Mouse (Mus musculus): ENCODE results near the gene Ptges.

Ptges gene

GRCm38 (mm10) chr2:30901646-30902160 is 28.0 kb downstream of the Ptges start:
- no peak for DNase-seq (ENCODE audit: low spot score in 2 of 2)

- no peak for DNase-seq (ENCODE audit: low spot score in 2 of 2)
Measured at GRCm38 (mm10) chr2:30899397-30900069, 30.1 kb downstream of the Ptges start.

DNA sequence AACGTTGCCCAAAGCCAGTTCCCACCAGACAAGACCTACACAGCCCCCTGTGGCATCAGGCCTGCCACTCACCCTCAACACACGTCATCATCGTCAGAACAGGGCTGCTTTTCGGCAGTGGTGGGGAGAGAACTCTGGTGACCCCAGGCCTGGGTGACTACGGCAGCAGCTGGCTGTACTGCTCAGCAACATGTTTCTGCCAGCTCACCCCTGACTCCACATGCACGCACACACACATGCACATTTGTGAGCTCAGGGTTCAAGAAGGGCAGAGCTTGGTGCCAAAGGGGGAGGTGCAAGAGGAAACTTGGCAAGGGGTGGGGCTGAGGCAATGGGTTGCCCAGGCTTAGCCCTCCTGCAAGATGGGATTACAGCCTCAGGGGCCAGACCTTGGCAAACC is 32.4 kb downstream of the Ptges start:
- no peak for DNase-seq (ENCODE audit: low spot score in 2 of 2)

- DNase-seq (ENCODE audit: low spot score in 2 of 2) = no peak
Measured at GRCm38 (mm10) chr2:30893946-30894345, 35.7 kb downstream of the Ptges start.

DNA sequence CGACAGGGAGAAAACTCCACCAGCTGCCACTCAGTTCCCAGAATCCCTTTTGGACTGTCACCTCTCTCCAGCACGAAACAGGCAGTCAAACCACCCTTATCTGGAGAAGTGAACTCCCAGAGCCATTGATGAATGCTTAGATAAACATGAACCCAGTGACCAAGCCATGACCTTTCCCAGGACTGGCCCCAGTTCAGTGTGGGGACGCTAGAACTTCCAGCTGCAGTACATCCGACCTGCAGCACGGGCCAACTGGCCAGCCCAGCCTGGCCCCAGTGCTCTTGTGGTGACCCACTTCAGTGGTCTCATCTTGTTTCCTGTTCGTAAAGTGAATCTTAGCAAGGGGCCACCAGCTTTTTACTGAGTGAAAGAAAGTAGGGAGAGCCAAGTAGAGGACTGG is 36.3 kb downstream of the Ptges start:
- no peak for DNase-seq (ENCODE audit: low spot score in 2 of 2)

DNA sequence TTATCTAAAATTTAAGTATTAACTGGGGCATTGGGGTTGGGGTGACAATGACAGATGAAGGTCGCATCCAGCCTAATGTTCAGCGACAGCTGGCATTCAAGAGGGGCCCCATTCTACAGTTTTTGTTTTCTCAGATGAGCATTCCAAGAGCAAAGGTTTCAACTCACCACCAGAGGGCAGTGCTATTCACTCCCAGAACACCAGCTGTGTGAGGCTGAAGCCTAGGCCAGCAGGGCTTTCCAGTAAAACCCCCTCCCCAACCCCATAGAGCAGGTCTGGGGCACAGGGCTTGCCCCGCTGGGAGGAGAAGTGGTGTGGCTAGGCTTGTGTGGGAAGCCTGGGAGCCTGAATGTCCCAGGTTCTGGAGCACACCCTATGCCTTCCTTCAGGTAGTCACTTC is 38.7 kb downstream of the Ptges start:
- peak in 1 of 2 experiments; percentile 26 for DNase-seq (ENCODE audit: low spot score in 2 of 2)

- peak; percentile 36 to 42 for DNase-seq (ENCODE audit: low spot score in 2 of 2)
Measured at GRCm38 (mm10) chr2:30885453-30886163, 44.1 kb downstream of the Ptges start.

GRCm38 (mm10) chr2:30884852-30885373 is 44.8 kb downstream of the Ptges start:
- no peak for DNase-seq (ENCODE audit: low spot score in 2 of 2)

DNA sequence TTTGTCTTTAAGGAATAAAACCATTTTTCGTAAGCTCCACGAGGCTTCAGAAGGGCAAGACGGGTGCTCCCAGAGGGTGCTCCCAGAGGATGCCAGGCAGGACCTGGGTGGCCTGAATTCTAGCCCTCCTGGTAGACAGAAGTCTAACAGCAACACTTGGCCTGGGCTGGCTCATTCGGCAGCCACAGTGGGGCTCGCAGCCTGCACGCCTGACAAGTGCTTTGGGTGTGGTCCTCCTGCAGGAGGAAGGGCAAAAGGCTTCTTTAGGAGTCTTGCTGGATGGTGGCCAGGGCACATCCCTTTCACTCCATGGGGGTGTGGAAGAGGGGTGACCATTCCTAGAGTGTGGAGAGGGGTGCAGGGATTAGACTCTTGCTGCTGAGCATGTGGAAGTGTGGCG is 48.4 kb downstream of the Ptges start:
- no peak for DNase-seq (ENCODE audit: low spot score in 2 of 2)

DNA sequence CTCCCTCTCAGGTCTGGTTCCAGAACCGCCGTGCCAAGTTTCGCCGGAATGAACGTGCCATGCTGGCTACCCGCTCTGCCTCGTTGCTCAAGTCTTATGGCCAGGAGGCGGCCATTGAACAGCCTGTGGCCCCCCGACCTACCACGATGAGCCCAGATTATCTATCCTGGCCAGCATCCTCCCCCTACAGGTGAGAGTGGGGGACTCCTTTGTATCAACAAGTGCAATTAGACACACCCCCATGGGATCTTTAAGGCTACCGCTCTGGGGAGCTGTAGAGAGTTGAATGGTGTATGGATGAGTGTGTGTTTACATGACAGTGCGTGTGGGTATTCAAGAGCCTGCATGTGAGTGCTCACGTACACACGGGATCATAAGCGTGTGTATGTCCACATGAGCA is 50.2 kb downstream of the Ptges start:
- no peak for DNase-seq (ENCODE audit: low spot score in 2 of 2)

DNA sequence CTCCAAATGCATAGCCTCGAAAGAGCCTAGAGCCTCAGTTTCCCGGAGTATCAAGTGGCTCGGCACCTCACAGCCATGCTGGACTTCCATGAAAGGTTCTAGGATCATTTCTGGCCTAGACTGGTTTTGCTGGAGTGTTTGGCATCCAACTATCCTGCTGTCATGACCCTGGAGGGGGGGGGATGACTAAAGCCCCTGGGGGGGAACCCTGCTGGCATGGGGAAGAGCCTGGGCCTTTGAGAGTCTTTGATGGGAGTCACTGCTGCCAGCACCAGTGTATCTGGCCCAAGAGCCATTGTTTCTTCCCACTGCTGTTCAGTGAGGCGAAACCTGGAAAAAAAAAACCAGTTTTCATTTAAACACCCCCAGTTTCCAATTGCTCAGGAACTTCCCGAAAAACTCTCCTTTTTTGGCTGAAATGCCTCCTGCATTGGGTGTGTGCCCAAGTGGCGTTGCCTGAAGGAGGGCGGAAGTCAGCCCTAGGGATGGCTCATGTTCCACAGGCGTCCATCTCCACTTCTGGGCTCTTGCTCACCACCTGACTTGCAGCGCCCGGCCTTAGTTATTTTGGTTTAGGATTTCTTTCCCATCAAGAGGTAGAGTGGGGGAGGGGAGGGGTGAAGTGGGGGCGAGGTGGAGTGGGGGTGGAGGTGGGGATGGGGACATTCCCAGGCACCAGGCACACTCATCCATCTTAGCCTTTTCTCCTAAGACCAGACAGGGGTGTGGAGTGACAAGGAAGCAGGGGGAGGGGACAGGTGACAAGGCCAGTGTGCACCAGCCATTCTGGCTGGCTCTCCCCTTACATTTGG is 53.8 kb downstream of the Ptges start:
- no peak for DNase-seq (ENCODE audit: low spot score in 2 of 2)

GRCm38 (mm10) chr2:30875096-30875495 is 54.6 kb downstream of the Ptges start:
- DNase-seq (ENCODE audit: low spot score in 2 of 2) = no peak

DNA sequence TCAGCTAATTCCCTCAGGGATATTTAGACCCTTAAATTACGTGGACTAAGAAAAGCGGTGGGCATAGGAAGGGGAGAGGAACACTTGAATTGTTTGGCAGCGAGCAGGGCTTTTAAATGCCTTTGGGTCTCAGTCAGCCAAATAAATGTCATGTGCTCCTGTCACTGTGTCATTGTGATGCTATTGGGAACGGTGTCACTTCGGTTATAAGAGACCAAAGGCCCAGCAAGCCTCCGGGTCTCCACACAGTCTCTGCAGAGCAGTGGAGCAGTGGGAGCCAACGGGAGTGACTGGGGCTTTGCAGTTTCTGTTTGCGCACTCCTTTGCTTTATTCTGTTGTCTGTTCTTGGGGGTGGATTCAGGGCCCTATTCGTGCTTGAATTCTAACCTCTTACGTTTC is 55.2 kb downstream of the Ptges start:
- DNase-seq (ENCODE audit: low spot score in 2 of 2) = no peak

DNA sequence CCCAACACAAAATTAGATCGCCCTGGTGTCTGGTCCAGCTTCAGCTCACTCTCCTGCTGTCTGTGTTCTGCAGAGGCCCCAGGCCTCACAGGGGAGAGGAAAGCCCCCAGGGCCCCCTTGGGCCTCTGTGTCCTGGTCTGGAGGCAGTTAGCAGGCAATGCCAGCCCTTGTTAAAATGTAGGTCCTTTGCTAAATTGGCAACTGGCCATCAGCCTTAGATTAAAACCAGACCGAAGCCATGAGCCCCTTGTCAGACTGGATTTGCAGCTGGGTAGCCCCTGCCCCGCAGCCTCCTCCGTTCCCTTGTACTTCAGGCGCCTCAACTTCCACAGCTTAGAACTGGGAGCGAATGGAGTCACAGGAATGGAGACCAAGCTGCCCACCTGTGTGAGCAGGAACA is 57.0 kb downstream of the Ptges start:
- no peak for DNase-seq (ENCODE audit: low spot score in 2 of 2)

DNA sequence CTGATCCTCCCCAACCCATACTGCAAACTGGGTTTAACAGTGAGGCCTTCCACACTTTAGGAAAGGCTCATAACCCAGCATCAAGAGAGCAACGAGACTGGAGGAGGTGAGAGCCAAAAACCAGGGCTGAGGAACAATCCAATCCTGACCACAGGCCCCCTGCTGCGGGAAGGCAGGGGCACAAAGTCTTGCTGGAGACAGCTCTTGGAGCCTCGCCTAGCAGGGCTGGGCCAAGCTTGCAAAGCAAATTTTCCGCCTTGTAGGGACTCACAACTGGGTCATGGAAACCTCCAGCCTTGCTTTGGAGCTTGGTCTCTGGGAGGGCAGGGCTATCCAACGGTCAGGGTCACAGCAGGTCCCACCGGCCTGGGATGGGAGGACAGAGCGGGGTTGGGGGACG is 58.8 kb downstream of the Ptges start:
- peak in 1 of 2 experiments; percentile 31 for DNase-seq (ENCODE audit: low spot score in 2 of 2)

- DNase-seq (ENCODE audit: low spot score in 2 of 2) = no peak
Measured at GRCm38 (mm10) chr2:30865426-30865825, 64.2 kb downstream of the Ptges start.

GRCm38 (mm10) chr2:30864968-30865381 is 64.7 kb downstream of the Ptges start:
- DNase-seq (ENCODE audit: low spot score in 2 of 2) = no peak

DNA sequence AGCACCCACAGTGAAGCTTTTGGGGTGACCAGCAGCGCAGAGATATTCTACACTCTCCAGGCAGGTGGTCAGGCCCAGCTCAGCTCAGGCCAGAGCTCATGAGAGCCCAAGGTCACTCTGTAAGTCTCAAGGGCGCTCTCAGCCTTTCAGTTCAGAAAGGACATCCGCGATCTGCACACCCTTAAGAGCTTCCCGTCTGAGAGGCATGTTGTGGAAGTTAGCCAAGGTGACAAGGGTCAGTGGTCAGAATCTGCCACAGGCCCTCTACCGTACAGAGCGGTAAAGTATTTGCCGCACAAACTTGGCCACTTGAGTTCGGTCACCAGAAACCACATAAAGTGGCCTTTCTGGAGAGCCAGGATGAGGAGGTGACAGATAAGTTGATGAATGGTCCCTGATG is 66.1 kb downstream of the Ptges start:
- no peak for DNase-seq (ENCODE audit: low spot score in 2 of 2)

- no peak for DNase-seq (ENCODE audit: low spot score in 2 of 2)
Measured at GRCm38 (mm10) chr2:30862081-30862480, 67.6 kb downstream of the Ptges start.

- DNase-seq (ENCODE audit: low spot score in 2 of 2) = no peak
Measured at GRCm38 (mm10) chr2:30859782-30860181, 69.9 kb downstream of the Ptges start.

- DNase-seq (ENCODE audit: low spot score in 2 of 2) = no peak
Measured at GRCm38 (mm10) chr2:30857076-30857475, 72.6 kb downstream of the Ptges start.

- DNase-seq (ENCODE audit: low spot score in 2 of 2) = no peak
Measured at GRCm38 (mm10) chr2:30852771-30853313, 76.8 kb downstream of the Ptges start.

All from frontal cortex, postnatal 14 days (tissue).